Mouse (Mus musculus) MEL-GATA-1-ER (cell line): ENCODE data around the gene Cnga4.
"Not testable (repeated sequence)": the region's sequence is repeated elsewhere in the genome, so short reads cannot be mapped to it uniquely, and the experiment has no call there.

ENCODE experiments used
- DNase-seq: peaks from one replicate; pipeline ENCODE4 v3.0.0-alpha.2; 2012; ENCODE audit warnings: low read depth; ENCODE audit errors: extremely low read depth

The Cnga4 gene

GRCm38 (mm10) chr7:105414385-105414784, 10.0 kb downstream of the Cnga4 start:
- DNase-seq, result no peak

DNA sequence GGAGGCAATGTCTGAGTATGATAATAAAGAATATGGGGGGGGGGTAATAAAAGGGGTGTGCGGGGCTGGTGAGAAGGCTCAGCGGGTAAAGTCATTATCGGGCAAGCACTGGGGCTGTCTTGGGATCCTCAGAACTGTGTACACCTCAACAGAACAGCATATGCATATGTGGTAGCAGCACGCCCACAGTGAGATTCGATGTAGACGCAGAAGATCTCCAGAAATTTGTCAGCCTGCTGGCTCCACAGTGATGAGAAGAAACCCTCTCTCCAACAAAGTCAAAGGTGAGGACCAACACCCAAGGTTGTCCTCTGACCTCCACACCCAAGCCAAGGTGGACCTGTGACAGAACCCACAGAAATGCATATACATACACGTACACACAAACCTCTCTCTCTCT, 12.2 kb downstream of the Cnga4 start:
- DNase-seq, result no peak

- DNase-seq, result no peak
These were observed 13.7 kb downstream of the Cnga4 start for GRCm38 (mm10) chr7:105418106-105418505.

GRCm38 (mm10) chr7:105420903-105421302, 16.5 kb downstream of the Cnga4 start:
- DNase-seq, result no peak

DNA sequence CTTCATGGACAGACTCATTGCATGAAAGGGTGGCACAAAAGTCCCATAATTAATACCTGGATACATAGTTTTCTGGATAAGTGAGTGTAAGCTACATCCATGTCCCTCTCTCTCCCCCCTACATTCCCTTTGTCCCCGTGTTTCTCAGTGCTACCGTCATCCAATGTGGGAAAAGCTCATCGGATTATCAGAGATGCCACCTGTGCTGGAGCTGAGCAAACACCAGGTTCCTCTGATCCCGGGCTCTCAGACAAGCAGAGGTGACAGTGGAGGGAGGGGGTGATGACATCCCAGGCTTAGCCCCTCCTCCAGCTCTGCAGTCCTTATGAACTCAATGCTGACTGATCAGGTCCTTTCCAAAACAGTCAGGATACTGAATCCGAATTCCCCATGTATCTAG, 20.0 kb downstream of the Cnga4 start:
- DNase-seq, result no peak

DNA sequence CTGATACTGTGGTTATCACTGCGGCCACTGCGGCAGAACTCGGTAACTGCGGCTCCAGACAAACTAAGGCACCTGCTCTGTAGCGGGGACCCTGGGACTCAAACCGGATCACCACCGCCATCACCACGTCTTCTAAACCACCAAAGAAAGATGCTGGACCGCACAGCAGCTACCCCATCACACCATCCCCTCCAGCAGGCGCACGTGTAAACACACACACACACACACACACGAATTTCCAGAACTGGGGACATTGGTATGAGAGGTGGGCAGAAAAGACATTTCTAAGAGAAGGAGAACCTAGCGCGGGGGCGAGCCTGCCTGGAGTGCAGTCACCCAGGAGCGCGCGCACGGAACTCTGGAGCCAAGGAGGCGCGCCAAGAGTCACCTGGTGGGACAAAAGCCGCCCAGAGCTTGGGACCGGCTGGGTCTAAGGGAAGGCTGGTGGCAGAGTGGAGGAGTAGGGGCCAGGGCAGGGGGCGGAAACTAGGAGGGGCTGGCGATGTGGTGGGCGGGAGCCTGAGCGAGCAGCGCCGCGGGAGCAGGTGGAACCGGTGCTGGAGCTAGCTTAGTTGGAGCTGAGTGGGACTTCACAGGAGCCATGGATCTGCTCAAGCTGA, 21.2 kb downstream of the Cnga4 start, which contains the start of gene Cckbr:
TSS of gene Cckbr (plus strand) at position 308 of the 620 bp plus-strand sequence.
- no peak for DNase-seq

- no peak for DNase-seq
These were observed 21.7 kb downstream of the Cnga4 start for GRCm38 (mm10) chr7:105426051-105426450.

DNA sequence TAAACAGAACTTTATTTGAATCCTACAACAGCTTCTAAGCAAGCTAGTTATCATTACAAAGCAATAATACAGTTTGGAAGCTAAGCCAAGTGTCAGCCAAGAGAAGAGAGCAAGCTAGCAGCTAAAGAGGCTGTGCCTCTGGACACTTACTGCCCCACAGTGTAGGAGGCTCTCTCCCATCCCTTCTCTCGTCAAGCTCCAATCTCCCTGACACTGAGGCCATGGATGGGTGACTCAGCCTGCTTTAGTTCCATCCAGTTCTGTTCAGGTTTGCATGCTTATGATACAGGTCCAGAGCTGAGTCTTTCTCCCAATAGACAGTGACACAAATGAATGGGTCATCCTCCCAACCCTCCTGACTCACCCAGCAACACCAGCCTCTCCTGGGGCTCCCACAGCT, 27.7 kb downstream of the Cnga4 start:
- no peak for DNase-seq

DNA sequence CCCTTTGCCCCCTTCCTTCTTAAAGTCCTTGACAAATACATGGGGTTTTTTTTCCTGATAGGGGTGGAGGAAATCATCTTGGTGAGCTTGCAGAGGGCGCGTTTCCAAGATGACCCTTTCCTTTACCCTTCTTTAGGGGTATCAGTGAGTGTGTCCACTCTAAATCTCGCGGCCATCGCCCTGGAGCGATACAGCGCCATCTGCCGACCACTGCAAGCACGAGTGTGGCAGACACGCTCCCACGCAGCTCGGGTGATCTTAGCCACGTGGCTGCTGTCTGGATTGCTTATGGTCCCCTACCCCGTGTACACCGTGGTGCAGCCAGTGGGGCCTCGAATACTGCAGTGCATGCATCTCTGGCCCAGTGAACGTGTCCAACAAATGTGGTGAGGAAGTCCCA, 29.5 kb downstream of the Cnga4 start:
- DNase-seq, result no peak

GRCm38 (mm10) chr7:105434798-105435197, 30.4 kb downstream of the Cnga4 start:
- no peak for DNase-seq

DNA sequence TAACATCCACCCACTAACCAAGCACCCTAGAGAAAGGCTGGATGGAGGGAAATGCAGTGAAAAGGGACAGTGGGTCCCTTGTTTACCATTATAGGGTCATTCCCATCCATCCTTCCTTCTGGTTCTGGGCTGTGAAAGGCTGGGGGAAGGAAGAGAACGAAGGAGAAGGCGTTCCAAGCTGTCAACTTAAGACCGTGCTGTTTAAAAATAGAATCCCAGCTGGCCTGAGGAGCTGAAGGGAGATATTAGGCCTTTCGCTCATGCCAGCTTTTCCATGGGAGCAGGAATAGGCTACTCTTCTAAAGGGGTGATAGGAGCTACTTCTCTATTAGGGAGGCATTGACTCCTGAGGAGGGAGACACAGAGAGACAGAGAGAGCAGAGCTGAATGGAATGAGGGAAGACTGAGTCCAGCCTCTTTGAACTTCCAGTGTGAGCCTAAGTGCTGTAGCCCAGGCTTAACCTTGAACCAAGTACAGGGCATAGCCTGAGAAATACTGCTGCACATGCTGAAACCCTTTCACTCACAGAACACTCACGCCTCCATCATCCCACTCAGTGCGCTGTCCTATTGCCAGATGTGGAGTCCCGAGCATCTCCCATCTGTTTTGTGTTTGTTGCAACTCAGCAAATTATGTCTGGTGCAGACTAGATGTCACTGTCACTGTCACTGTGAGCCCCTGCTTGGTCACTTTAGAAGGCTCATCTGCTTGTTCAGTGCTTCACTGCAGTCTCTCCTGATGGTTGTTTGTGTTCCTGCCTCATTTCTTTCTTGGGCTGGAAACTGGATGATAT, 33.8 kb downstream of the Cnga4 start:
- no peak for DNase-seq

DNA sequence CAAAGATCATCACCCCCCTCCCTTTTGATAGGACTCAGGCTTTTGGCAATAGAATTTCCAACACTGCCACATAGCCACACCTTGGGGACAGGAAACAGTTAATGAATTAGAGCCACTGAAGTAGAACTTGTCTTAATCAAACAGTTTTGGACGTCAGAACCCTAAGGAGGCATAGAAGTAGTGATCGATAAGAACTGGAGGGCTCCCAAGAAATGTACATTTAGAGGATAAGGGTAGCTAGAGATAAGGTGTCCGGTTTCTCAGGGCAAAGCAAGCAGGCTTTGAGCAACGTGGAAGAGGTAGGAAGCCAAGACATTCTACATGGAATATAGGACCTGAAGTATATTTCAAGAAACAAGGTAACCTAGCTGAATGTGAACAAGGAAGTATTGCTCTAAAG, 37.1 kb downstream of the Cnga4 start:
- DNase-seq, result no peak

DNA sequence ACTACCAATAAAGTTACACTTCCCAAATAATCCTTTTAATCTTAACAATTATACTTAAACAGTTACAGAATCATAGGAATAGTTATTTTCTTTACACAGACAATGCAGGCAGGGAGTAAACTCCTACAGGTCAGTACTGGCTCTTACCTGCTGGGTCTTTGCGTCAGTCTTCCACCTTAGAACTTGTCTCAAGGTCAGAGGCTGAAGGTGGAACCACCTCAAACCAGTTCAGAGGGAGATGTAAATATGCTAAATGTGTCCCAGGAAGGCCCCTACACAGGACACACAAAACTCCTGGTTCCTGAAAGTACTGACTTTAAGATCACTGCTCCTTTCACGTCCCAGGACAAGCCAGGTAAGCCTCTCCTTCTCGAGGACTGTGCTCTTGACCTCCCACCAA, 40.7 kb downstream of the Cnga4 start:
- DNase-seq, result no peak

- DNase-seq, result not testable (repeated sequence)
These were observed 49.0 kb downstream of the Cnga4 start for GRCm38 (mm10) chr7:105453345-105453744.
